In genomic region chr11:99454044-99454443, GRCm38 (mm10) we compare ENCODE assay signal across 23 mouse cellular contexts. TPM values are rescaled to one million over a fixed set of nuclear protein-coding genes. Genes with fewer than 3 reads are reported as not detected.
DNase-seq lines count a peak whose midpoint lies in the region; ATAC-seq and TF ChIP-seq lines count a peak whose summit lies in the region.
"Had no signal": no experiment of that assay in that cellular context is flagged by ENCODE, and none has a peak within 500 bp of the region (broad histone marks: within the 10 kb centered on the region; RNA-seq: fewer than 3 reads in every experiment).

No protein-coding gene starts in this region.

- H3K27me3 ChIP-seq in small intestine, adult 2 months (ENCODE audit: control insufficient read depth, insufficient read depth, low read length), result no peaks in the 10 kb centered on the region
- H3K27me3 ChIP-seq in stomach, embryonic 15.5 days (replicated peaks), result no peaks in the 10 kb centered on the region
- H3K27me3 ChIP-seq in cerebellum, adult 2 months (ENCODE audit: control insufficient read depth, insufficient read depth, low read length), result no peaks in the 10 kb centered on the region
- H3K27me3 ChIP-seq: embryonic facial prominence, embryonic 12.5 days; forebrain, embryonic 13.5 days; forebrain, embryonic 15.5 days had no signal

- 0 out of 2 replicates have a peak, but pooled peaks have one; percentile 56 for ATAC-seq in stomach, embryonic 15.5 days (ENCODE audit: insufficient read depth, low FRiP score, low read depth)
- ATAC-seq: forebrain, embryonic 13.5 days; forebrain, embryonic 15.5 days; forebrain, postnatal 0 days had no signal

- H3K9ac ChIP-seq in stomach, embryonic 15.5 days, result no peak overlapping the region
- H3K9ac ChIP-seq: embryonic facial prominence, embryonic 12.5 days; forebrain, embryonic 13.5 days; forebrain, embryonic 15.5 days; forebrain, postnatal 0 days had no signal

- H3K9me3 ChIP-seq in stomach, embryonic 15.5 days, result no peaks in the 10 kb centered on the region
- H3K9me3 ChIP-seq: embryonic facial prominence, embryonic 10.5 days; embryonic facial prominence, embryonic 12.5 days; forebrain, embryonic 13.5 days; forebrain, embryonic 15.5 days had no signal

- H3K4me1 ChIP-seq in small intestine, adult 2 months (ENCODE audit: control insufficient read depth, insufficient read depth, insufficient read length, low read length), result peaks cover 13% of the 10 kb centered on the region
- H3K4me1 ChIP-seq in stomach, embryonic 15.5 days, result no peaks in the 10 kb centered on the region
- no peaks in the 10 kb centered on the region for H3K4me1 ChIP-seq in cerebellum, adult 2 months (ENCODE audit: control insufficient read depth, insufficient read depth, low read length)
- H3K4me1 ChIP-seq: embryonic facial prominence, embryonic 12.5 days; forebrain, embryonic 13.5 days; forebrain, embryonic 15.5 days had no signal

- no peak overlapping the region for H3K4me3 ChIP-seq in small intestine, adult 2 months (ENCODE audit: low read depth, low read length)
- H3K4me3 ChIP-seq in stomach, embryonic 15.5 days (replicated peaks), result no peak overlapping the region
- H3K4me3 ChIP-seq in cerebellum, adult 2 months (replicated peaks; ENCODE audit: insufficient read depth, low read depth, low read length), result no peak overlapping the region
- H3K4me3 ChIP-seq: embryonic facial prominence, embryonic 10.5 days; embryonic facial prominence, embryonic 12.5 days; forebrain, embryonic 13.5 days; forebrain, embryonic 15.5 days had no signal

- whole genome bisulfite sequencing in small intestine, adult 2 months, result 25% methylated on average over 4 of the region's 4 CpGs
- 66% methylated on average over 4 of the region's 4 CpGs for WGBS in stomach, embryonic 15.5 days
- 87% methylated on average over 4 of the region's 4 CpGs for WGBS in cerebellum, adult 2 months

- no peak for TF ChIP-seq CTCF in small intestine, adult 2 months (IDR thresholded peaks at IDR 0.05; ENCODE audit: extremely low read depth, insufficient read length, insufficient replicate concordance, low read depth, low read length)
- TF ChIP-seq CTCF in cerebellum, adult 2 months (IDR thresholded peaks at IDR 0.05; ENCODE audit: borderline replicate concordance, insufficient read depth, low read depth, low read length), result no peak

- no peaks in the 10 kb centered on the region for H3K36me3 ChIP-seq in small intestine, adult 2 months (ENCODE audit: control insufficient read depth, insufficient read depth, low read length)
- H3K36me3 ChIP-seq in stomach, embryonic 15.5 days, result no peaks in the 10 kb centered on the region
- H3K36me3 ChIP-seq: embryonic facial prominence, embryonic 10.5 days; embryonic facial prominence, embryonic 12.5 days; forebrain, embryonic 15.5 days had no signal

- H3K4me2 ChIP-seq in stomach, embryonic 15.5 days, result no peak overlapping the region
- H3K4me2 ChIP-seq: embryonic facial prominence, embryonic 12.5 days; forebrain, embryonic 13.5 days; forebrain, embryonic 15.5 days had no signal

- DNase-seq in yolk sac, embryonic 10.5 days (ENCODE audit: low spot score), result peak; percentile 42
- no peak for DNase-seq in cerebellum, adult 2 months
- DNase-seq in spleen, postnatal 4 days (ENCODE audit: low spot score in 2 of 2), result no peak
- DNase-seq: adrenal gland, adult 2 months; adrenal gland, postnatal 10 days; adrenal gland, postnatal 25 days; cerebellum, adult 11 months; cerebellum, adult 18-20 months; cerebellum, adult 9-10 months; cerebellum, postnatal 10 days; cerebellum, postnatal 25 days; forebrain, postnatal 0 days had no signal

- peak overlapping the region; percentile 85; the same call in 1 of the 2 replicates for H3K27ac ChIP-seq in small intestine, adult 2 months (ENCODE audit: insufficient read depth, low read depth, low read length)
- H3K27ac ChIP-seq in stomach, embryonic 15.5 days, result no peak overlapping the region
- no peak overlapping the region for H3K27ac ChIP-seq in cerebellum, adult 2 months (ENCODE audit: insufficient read depth, low read length)
- H3K27ac ChIP-seq: embryonic facial prominence, embryonic 10.5 days; embryonic facial prominence, embryonic 12.5 days; forebrain, embryonic 13.5 days; forebrain, embryonic 15.5 days had no signal

- no peak for TF ChIP-seq POLR2A in small intestine, adult 2 months (IDR thresholded peaks at IDR 0.05; ENCODE audit: low read depth, low read length)
- no peak for TF ChIP-seq POLR2A in cerebellum, adult 2 months (IDR thresholded peaks at IDR 0.05; ENCODE audit: borderline replicate concordance, insufficient read depth, low read length)

RNA-seq across cellular contexts. Expression of gene Krt20, which starts 16.1 kb away (rescaled TPM):
- 292 and 951 TPM in 2 replicates for polyA plus RNA-seq in small intestine, adult 2 months (2012; rRNA removed)
- polyA plus RNA-seq in stomach, embryonic 15.5 days (2015; fragmentation: Nextera tagmentation; extraction: Ambion mirVana), result 17.1 and 19.7 TPM in 2 replicates
- polyA plus RNA-seq in cerebellum, adult 2 months (2012; rRNA removed), result not detected in 2 replicates
- polyA plus RNA-seq: adrenal gland, adult 2 months; brain, embryonic 14.5 days; C2C12; forebrain, embryonic 13.5 days; forebrain, embryonic 15.5 days had no signal

RNA-seq across cellular contexts. Expression of gene Krt12, which starts 32.0 kb away (rescaled TPM):
- polyA plus RNA-seq in small intestine, adult 2 months (2012; rRNA removed), result 0.48 and 9.5 TPM in 2 replicates
- polyA plus RNA-seq in stomach, embryonic 15.5 days (2015; fragmentation: Nextera tagmentation; extraction: Ambion mirVana), result 0.09 TPM in 1 of 2 replicates, not detected in the other
- 0.11 TPM in 1 of 2 replicates, not detected in the other for polyA plus RNA-seq in cerebellum, adult 2 months (2012; rRNA removed)
- polyA plus RNA-seq: adrenal gland, adult 2 months; C2C12; embryonic facial prominence, embryonic 10.5 days; embryonic facial prominence, embryonic 12.5 days; embryonic facial prominence, embryonic 14.5 days; forebrain, embryonic 13.5 days had no signal

RNA-seq across cellular contexts. Expression of gene Krt23, which starts 38.9 kb away (rescaled TPM):
- 4.4 and 7.4 TPM in 2 replicates for polyA plus RNA-seq in small intestine, adult 2 months (2012; rRNA removed)
- 33.1 and 41.9 TPM in 2 replicates for polyA plus RNA-seq in stomach, embryonic 15.5 days (2015; fragmentation: Nextera tagmentation; extraction: Ambion mirVana)
- polyA plus RNA-seq in cerebellum, adult 2 months (2012; rRNA removed), result 0.06 and 0.08 TPM in 2 replicates
- polyA plus RNA-seq: adrenal gland, adult 2 months; brain, embryonic 14.5 days; C2C12; cortical plate, adult 2 months; forebrain, embryonic 11.5 days; forebrain, embryonic 13.5 days had no signal

Comparison
In these comparisons a context has a peak if more than half of its experiments do, and no peak if none do; other contexts are left out.
1. RNA of gene Krt20, which starts 16.1 kb away (polyA plus RNA-seq): 292 to 951 TPM in small intestine, adult 2 months; 17.1 to 19.7 TPM in stomach, embryonic 15.5 days and not detected in cerebellum, adult 2 months; every median in the first group is over 10 times any median in the second.